Mouse (Mus musculus) testis, adult 2 months (tissue): ENCODE results near the gene Gclm.

Source experiments
- CTCF ChIP-seq: fragments of 200-500 bp; IDR thresholded peaks from 2 replicates; pipeline ENCODE4 v1.5.1; 2012; ENCODE audit warnings: low read depth, mild to moderate bottlenecking, inconsistent platforms, low read length, moderate library complexity; ENCODE audit not compliant: control insufficient read depth, insufficient read depth, insufficient replicate concordance
- POLR2A ChIP-seq: fragments of 200-500 bp; IDR thresholded peaks from 2 replicates; pipeline ENCODE4 v1.6.1; 2012; ENCODE audit warnings: low read depth, mild to moderate bottlenecking, inconsistent platforms, low read length, moderate library complexity; ENCODE audit not compliant: control insufficient read depth

- no peak for TF ChIP-seq CTCF
- TF ChIP-seq POLR2A = no peak; the same call in 1 of the 2 replicates
These were observed 48.0 kb downstream of the Gclm start for GRCm38 (mm10) chr3:122293223-122293953.
